Mouse (Mus musculus): Measurements from ENCODE around the gene Grin3b. TPM values are rescaled to one million over a fixed set of nuclear protein-coding genes. Genes with fewer than 3 reads are reported as not detected.

Grin3b gene
- polyA plus RNA-seq, 1 experiment from 2014 or later, result 0.23 TPM

DNA sequence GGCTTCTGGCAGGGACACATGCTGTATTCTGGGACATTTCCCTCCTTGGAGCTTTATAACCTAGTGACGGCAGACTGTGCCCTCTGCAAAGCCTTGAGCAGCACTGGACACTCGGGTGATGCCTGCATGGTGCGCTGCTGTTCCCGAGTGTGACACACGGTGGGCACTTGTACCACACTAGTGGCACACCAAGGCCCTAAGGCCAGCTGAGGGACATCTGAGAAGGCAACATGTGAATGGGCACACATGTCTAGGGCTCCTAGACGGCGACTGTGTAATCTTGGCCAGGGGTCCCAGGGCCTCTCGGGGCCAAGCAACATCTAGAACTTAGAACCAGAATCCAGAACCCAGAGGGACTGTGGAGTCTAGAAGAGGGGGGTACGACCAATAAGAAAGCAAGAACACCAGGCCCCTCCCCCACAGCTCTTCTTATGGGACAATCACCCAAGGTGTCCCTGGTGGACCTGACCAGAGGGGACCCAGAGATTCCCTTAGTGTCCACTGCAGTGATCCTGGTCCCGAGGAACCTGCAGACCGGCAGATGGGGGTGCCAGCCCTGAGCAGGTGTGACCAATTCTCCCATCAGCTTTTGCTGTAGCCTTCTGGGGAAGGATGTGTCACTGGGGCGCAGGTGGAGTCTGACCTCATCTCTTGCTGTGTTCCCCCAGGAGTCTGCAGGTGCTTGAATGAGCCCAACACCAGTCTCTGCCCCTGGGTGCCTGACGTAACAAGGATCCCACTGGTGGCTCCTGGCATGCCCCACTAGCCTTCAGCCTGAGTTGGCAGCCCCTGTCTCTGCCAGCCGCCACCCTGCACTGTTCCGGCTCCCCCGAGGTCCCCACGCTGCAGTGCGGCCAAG lies 40.3 kb upstream of the Grin3b start:
- Histone ChIP-seq H3K4me3 (no peak overlapping the region), H3K36me3 (peaks cover 26% of the 10 kb centered on the region), H3K9ac (peak overlapping the region; percentile 28; the same call in 1 of the 2 replicates), H3K27ac (peak overlapping the region; percentile 96; the same call in 1 of the 2 replicates), H3K4me1 (peaks cover 67% of the 10 kb centered on the region), H3K4me2 (replicated peaks) (peak overlapping the region; percentile 84), H3K9me3 (replicated peaks) (no peaks in the 10 kb centered on the region), H3K27me3 (no peaks in the 10 kb centered on the region)
- 84% methylated on average over 18 of the region's 18 CpGs for WGBS
- no peak for ATAC-seq (ENCODE audit: low FRiP score)

DNA sequence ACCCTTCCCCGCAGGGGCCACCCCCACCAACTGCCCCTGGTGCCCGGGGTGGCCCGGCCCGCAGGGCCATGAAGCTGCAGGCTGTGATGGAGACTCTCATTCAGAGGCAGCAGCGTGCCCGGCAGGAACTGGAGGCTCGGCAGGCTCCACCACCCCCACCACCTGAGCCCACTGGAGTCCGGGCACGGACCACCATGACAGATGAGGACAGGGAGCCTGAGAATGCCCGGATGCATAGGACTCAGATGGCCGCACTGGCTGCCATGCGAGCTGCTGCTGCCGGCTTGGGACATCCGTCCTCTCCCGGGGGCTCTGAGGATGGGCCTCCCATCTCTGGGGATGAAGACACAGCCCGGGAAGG lies 39.7 kb upstream of the Grin3b start:
- Histone ChIP-seq H3K27ac (peak overlapping the region; percentile 18), H3K4me1 (peaks cover 64% of the 10 kb centered on the region), H3K4me2 (replicated peaks) (peak overlapping the region; percentile 84; the same call in 1 of the 2 replicates), H3K27me3 (no peaks in the 10 kb centered on the region), H3K9me3 (replicated peaks) (no peaks in the 10 kb centered on the region), H3K36me3 (peaks cover 32% of the 10 kb centered on the region), H3K4me3 (no peak overlapping the region), H3K9ac (peak overlapping the region; percentile 28; the same call in 1 of the 2 replicates)
- ATAC-seq (ENCODE audit: low FRiP score), result no peak
- 66% methylated on average over 16 of the region's 16 CpGs for WGBS

DNA sequence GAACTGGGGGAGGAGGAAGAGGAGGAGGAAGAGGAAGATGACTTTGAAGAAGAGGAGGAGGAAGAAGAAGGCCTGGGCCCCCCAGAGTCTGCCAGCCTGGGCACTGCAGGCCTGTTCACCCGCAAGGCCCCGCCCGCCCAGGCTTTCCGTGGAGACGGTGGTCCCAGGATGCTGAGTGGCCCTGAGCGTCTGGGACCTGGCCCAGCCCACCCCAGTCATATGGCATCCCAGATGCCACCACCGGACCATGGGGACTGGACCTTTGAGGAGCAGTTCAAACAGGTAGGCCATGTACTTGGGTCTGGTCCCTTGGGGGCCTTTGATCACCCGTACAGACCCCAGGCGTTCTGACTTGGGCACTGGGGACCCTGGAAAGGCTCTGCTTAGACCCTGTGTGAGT lies 38.7 kb upstream of the Grin3b start:
- Histone ChIP-seq H3K9me3 (replicated peaks) (no peaks in the 10 kb centered on the region), H3K27ac (no peak overlapping the region), H3K4me1 (peaks cover 64% of the 10 kb centered on the region), H3K4me2 (replicated peaks) (no peak overlapping the region), H3K9ac (no peak overlapping the region), H3K4me3 (no peak overlapping the region), H3K27me3 (no peaks in the 10 kb centered on the region), H3K36me3 (peaks cover 37% of the 10 kb centered on the region)
- no peak for ATAC-seq (ENCODE audit: low FRiP score)
- 79% methylated on average over 9 of the region's 9 CpGs for WGBS

DNA sequence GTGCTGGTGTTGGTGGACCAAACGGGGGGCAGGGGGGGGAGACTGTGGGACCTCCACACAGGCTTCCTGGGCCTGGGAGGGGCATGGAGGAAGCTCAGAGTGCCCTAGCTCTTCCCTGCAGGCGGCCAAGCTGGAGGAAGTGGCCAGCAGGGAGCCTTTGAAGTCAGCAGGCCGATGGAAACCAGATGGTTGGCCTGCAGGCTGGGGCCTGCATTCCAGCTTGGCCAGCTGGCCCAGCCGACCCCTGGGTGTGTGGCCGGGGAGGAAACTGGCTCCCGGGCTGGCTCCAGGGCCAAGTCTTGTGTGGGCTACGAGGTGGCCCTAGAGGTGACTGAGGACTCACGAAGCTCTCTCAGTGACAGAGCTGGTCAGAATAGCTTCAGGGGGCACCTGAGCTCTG lies 37.8 kb upstream of the Grin3b start:
- Histone ChIP-seq H3K36me3 (peaks cover 43% of the 10 kb centered on the region), H3K4me2 (replicated peaks) (no peak overlapping the region), H3K27me3 (no peaks in the 10 kb centered on the region), H3K9me3 (replicated peaks) (no peaks in the 10 kb centered on the region), H3K9ac (0 out of 2 replicates have a peak overlapping the region, but pooled peaks have one; percentile 3), H3K4me1 (peaks cover 73% of the 10 kb centered on the region), H3K27ac (peak overlapping the region; percentile 45; the same call in 1 of the 2 replicates), H3K4me3 (no peak overlapping the region)
- 19% methylated on average over 8 of the region's 8 CpGs for WGBS
- no peak for ATAC-seq (ENCODE audit: low FRiP score)

DNA sequence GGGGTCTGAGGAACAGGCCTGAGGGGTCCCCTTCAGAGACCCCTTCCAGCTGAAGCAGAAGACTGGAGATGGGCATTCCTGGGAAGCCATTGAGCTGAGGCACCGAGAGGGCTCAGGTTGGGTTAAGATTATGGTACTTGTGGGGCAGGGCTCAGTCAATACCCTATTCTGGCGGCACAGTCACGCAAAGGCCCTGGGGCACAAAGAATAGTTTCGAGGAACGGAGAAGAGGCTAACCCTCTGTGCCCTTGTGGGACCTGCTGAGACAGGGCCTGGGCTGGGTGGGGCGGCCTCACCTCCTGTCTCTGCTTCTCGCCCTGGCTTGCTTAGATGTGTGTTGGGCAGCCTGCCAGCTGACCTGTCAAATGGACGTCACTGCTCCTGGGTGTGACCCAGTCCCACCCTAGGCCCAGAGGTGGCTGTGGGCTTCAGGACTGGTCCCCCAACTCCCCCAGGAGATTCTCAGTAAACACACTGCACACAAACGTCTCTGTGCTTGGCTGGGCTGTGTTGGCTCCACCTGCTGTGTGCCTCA lies 37.3 kb upstream of the Grin3b start:
- Histone ChIP-seq H3K27ac (peak overlapping the region; percentile 45; the same call in 1 of the 2 replicates), H3K4me2 (replicated peaks) (no peak overlapping the region), H3K9ac (0 out of 2 replicates have a peak overlapping the region, but pooled peaks have one; percentile 24), H3K4me1 (peaks cover 77% of the 10 kb centered on the region), H3K27me3 (peaks cover 4% of the 10 kb centered on the region; the same call in 1 of the 2 replicates), H3K36me3 (peaks cover 43% of the 10 kb centered on the region), H3K9me3 (replicated peaks) (no peaks in the 10 kb centered on the region), H3K4me3 (no peak overlapping the region)
- 58% methylated on average over 9 of the region's 9 CpGs for WGBS
- no peak for ATAC-seq (ENCODE audit: low FRiP score)

DNA sequence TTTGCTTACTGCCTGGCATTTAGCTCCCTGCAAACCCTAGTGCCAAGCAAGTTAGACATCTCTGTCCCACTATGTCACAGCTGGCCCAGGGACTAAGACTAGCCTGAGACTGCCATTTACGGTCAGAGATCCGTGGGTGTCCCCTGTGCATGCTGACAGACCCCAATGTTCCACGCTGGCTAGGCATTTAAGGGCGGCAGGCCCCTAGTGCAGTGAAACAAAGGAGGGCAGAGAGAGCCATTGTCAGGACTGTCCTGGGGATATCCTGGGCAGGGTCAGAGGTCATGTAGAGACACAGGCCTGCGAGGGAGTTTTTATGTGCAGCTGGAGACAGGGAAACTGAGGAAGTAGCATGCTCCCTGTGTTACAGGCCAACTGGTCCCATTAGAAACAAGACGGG lies 36.7 kb upstream of the Grin3b start:
- Histone ChIP-seq H3K27ac (peak overlapping the region; percentile 40), H3K9me3 (replicated peaks) (no peaks in the 10 kb centered on the region), H3K9ac (0 out of 2 replicates have a peak overlapping the region, but pooled peaks have one; percentile 24), H3K4me3 (no peak overlapping the region), H3K4me1 (peaks cover 71% of the 10 kb centered on the region), H3K27me3 (peaks cover 4% of the 10 kb centered on the region; the same call in 1 of the 2 replicates), H3K4me2 (replicated peaks) (no peak overlapping the region), H3K36me3 (peaks cover 43% of the 10 kb centered on the region)
- WGBS, result 24% methylated on average over 6 of the region's 6 CpGs
- ATAC-seq (ENCODE audit: low FRiP score), result no peak

DNA sequence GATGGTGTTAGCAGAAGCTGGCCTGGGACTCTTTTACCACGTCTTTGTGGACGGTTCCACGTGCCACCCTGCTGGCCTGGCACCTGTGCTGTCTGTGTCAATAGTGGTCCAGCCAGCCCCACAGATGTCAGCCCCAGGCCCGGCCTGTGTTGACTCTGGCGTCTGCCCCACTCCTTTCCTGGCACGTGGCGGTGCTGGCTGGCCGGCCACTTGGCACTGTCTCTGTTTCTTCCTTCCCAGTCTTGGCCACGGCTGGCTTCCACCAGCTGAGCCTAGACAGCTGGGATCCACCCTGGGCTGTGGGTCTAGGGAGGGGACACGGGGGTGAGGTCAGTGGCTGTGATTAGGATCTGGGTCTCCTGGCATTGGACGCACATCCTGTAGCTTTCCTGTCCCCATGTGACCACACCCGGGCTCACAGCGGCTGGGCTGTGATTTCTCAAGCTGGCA lies 36.2 kb upstream of the Grin3b start:
- WGBS, result 51% methylated on average over 13 of the region's 13 CpGs
- no peaks in the 10 kb centered on the region for H3K9me3 ChIP-seq (replicated peaks)
- peaks cover 43% of the 10 kb centered on the region for H3K36me3 ChIP-seq
- H3K4me3 ChIP-seq, result no peak overlapping the region
- no peak for ATAC-seq (ENCODE audit: low FRiP score)
- H3K27ac ChIP-seq, result no peak overlapping the region; the same call in 1 of the 2 replicates
- peaks cover 4% of the 10 kb centered on the region; the same call in 1 of the 2 replicates for H3K27me3 ChIP-seq
- peaks cover 67% of the 10 kb centered on the region for H3K4me1 ChIP-seq
- no peak overlapping the region for H3K4me2 ChIP-seq (replicated peaks)
- H3K9ac ChIP-seq, result 0 out of 2 replicates have a peak overlapping the region, but pooled peaks have one; percentile 24

DNA sequence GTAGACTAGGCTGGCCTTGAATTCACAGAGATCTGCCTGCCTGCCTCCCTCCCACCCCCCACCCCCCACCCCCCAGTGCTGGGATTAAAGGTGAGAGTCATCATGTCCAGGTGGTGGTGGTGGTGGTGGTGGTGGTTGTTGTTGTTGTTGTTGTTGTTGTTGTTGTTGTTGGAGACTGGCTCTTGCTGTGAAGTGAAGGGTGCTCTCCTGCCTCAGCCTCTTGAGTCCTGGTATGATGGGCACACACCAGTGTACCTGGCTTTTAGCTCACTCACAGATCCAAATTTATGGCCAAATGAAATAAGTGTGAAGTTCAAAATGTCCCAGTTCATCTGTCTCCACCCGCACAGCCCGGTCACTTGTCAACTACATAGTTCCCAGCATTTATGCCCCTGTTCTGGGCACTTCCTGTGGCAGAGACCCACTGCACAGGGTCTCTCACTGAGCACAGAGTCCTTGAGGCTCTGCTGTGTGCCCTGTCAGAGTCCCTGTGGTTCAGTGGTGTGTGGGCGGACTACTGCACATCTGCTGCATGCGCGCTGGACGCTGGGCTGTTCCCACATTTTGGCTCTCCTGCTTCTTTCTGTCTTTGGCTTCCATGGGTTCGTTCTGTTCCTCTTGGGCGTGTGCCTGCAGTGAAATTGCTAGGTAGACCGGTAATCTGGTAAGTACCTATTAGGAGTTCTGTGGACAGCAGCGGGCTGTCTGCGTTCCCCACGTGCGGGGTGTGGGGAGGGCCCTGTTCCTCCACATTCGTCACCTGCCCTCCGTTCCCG lies 35.5 kb upstream of the Grin3b start:
- H3K4me2 ChIP-seq (replicated peaks), result no peak overlapping the region
- H3K4me3 ChIP-seq, result no peak overlapping the region
- H3K4me1 ChIP-seq, result peaks cover 60% of the 10 kb centered on the region
- ATAC-seq (ENCODE audit: low FRiP score), result no peak
- WGBS, result 90% methylated on average over 16 of the region's 16 CpGs
- no peaks in the 10 kb centered on the region for H3K9me3 ChIP-seq (replicated peaks)
- 0 out of 2 replicates have a peak overlapping the region, but pooled peaks have one; percentile 24 for H3K9ac ChIP-seq
- no peak overlapping the region for H3K27ac ChIP-seq
- peaks cover 43% of the 10 kb centered on the region for H3K36me3 ChIP-seq
- H3K27me3 ChIP-seq, result peaks cover 4% of the 10 kb centered on the region; the same call in 1 of the 2 replicates

DNA sequence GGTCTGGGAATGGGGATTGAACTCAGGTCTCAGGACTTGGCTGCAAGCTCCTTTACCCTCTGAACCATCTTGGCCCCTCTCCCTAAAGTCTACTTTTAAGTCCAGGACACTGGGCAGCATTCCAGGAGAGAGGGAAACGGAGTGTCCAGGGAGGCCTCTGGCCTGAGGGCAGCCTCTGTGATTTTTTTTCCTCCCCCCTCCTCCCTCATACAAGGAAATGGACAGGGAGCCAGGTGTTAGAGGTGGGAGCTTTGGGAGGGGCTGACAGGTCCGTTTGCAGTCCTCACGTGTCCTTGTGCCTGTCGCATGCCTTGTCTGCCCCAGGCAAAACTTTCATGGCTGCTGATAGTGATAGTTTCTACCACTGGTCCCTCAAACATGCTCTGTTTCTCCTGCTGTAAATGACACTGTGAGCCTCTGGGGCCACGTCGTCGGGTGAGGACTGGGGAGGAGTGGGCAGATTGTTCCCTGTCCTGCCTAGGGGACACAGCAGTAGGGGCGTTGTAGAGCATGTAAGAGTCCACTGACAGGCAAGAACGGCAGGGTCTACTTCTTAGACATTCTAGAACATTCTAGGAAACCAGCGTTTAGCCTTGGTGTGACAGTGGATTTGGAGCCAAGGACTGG lies 34.1 kb upstream of the Grin3b start:
- H3K9me3 ChIP-seq (replicated peaks), result no peaks in the 10 kb centered on the region
- H3K36me3 ChIP-seq, result peaks cover 36% of the 10 kb centered on the region
- peaks cover 4% of the 10 kb centered on the region; the same call in 1 of the 2 replicates for H3K27me3 ChIP-seq
- H3K27ac ChIP-seq, result no peak overlapping the region
- WGBS, result 75% methylated on average over 10 of the region's 10 CpGs
- no peak overlapping the region for H3K4me2 ChIP-seq (replicated peaks)
- H3K4me1 ChIP-seq, result peaks cover 51% of the 10 kb centered on the region
- H3K4me3 ChIP-seq, result no peak overlapping the region
- ATAC-seq (ENCODE audit: low FRiP score), result no peak
- H3K9ac ChIP-seq, result no peak overlapping the region

DNA sequence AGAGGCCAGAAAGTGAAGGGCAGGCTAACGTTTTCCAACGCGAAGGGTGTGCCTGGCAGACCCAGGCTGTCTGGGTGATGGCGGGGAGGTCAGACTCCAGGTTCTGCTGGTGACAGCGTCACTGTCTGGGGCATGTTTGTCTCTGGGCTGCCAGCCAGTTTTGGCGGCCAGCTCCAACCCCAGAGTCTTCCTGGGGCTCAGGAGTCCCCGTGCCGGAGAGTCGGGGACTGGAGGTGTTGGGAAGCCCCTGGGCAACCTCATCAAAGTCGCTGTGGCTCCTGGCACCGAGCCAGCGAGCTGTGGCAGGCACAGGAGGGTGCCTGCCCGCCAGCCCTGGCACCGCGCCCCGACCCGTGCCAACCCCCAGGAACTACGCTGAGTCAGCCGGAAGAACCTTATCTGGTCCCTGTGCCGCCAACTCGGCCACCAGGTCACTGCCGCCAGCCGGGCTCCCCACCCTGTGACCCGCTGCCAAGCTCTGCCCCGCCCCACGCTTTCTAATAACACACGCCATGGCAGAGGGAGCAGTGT lies 33.5 kb upstream of the Grin3b start:
- Histone ChIP-seq H3K9me3 (replicated peaks) (no peaks in the 10 kb centered on the region), H3K4me3 (no peak overlapping the region), H3K27me3 (peaks cover 4% of the 10 kb centered on the region; the same call in 1 of the 2 replicates), H3K9ac (no peak overlapping the region), H3K4me2 (replicated peaks) (no peak overlapping the region; the same call in 1 of the 2 replicates), H3K36me3 (peaks cover 35% of the 10 kb centered on the region), H3K27ac (no peak overlapping the region), H3K4me1 (peaks cover 49% of the 10 kb centered on the region)
- ATAC-seq (ENCODE audit: low FRiP score), result peak; percentile 15; the same call in 1 of the 2 replicates
- WGBS, result 74% methylated on average over 27 of the region's 27 CpGs

DNA sequence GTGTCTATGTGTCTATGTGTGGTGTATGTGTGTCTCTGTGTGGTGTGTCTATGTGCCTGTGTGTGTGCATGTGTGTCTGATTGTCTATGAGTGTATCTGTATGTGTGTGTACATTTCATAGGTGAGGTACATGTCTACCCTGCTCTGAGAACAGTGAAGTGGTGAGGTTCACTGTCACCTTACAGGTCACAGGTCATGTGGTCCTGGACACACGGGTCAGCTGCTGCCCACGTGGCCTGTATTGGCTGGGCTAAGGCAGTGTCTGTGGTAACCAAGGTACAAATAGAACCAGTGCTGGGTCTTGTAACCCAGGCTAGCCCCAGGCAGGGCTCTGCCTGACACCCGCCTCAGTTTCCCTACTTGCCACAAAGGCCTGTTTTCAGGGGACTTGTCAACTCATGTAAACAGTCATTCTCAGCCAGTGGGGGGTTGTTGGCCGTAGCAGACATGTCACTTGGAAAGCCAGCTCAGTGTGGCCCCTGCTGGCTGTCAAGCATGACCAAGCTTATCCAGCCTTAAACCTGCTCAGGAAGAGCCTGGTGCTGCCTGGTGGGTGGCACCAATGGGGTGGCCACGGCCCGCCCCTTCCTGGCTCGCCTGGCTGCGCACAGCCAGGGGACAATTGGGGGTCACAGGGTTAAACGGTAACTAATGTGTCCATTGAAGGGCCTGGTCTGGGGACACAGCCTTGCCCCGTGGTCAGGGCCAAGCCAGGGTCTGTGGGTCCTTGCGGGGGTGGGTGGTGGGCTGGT lies 32.6 kb upstream of the Grin3b start:
- 35% methylated on average over 11 of the region's 11 CpGs for whole genome bisulfite sequencing
- H3K9ac ChIP-seq, result no peak overlapping the region
- H3K4me3 ChIP-seq, result no peak overlapping the region
- no peak overlapping the region for H3K4me2 ChIP-seq (replicated peaks)
- H3K27ac ChIP-seq, result no peak overlapping the region
- peaks cover 39% of the 10 kb centered on the region for H3K4me1 ChIP-seq
- peaks cover 29% of the 10 kb centered on the region for H3K36me3 ChIP-seq
- no peaks in the 10 kb centered on the region for H3K9me3 ChIP-seq (replicated peaks)
- H3K27me3 ChIP-seq, result peaks cover 4% of the 10 kb centered on the region; the same call in 1 of the 2 replicates
- no peak for ATAC-seq (ENCODE audit: low FRiP score)
